Mouse (Mus musculus) heart, adult 2 months (tissue): ENCODE data around the gene Slc26a1.

ENCODE experiments used
- CTCF ChIP-seq: fragments of 200-600 bp; IDR thresholded peaks from 2 replicates; pipeline ENCODE4 v1.8.1; 2022; ENCODE audit warnings: antibody characterized with exemption, mild to moderate bottlenecking, moderate library complexity
- POLR2A ChIP-seq: fragments of 200-500 bp; IDR thresholded peaks from 2 replicates; pipeline ENCODE4 v1.6.1; 2011; ENCODE audit warnings: mild to moderate bottlenecking, low read depth, low read length, control low read depth; ENCODE audit not compliant: insufficient read depth

DNA sequence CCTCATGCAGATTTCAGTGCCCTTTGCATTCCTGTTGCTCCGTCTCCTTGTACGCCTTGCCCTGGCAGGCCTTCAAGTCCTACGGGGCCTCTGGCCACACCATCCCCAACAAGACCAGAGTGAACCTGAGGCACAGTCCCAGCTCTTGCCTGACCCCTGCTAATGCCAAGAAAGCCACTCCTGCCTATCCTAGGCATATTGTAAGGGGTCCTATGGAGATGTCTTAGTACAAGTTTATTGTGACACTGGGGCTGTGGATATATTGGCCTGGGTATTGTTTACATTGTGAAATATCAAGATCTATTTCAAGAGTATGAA, 29.1 kb downstream of the Slc26a1 start:
- TF ChIP-seq POLR2A (no peak), CTCF (no peak)
